Mouse (Mus musculus) limb, embryonic 15.5 days (tissue): Measurements from ENCODE around the gene Copg1. TPM values are rescaled to one million over a fixed set of nuclear protein-coding genes. Genes with fewer than 3 reads are reported as not detected.
A peak's percentile ranks its signal among the peaks of the same experiment; 100 is the strongest.

Source experiments
- ATAC-seq: fragments of 200-750 bp; cut with Nextera tagmentation; 2 replicates; pipeline ENCODE4 v1.8.0; 2017; ENCODE audit warnings: low read depth, moderate TSS enrichment; ENCODE audit not compliant: insufficient number of reproducible peaks, low FRiP score, low TSS enrichment
- H3K27ac ChIP-seq: fragments of 300-500 bp; sonication (generic); 2 replicates; pipeline ENCODE4 v1.5.1; 2015; ENCODE audit warnings: moderate library complexity, mild to moderate bottlenecking, inconsistent platforms
- H3K27me3 ChIP-seq: fragments of 300-500 bp; sonication (generic); 2 replicates; pipeline ENCODE4 v1.6.1; 2015; ENCODE audit warnings: inconsistent platforms
- H3K36me3 ChIP-seq: fragments of 300-500 bp; sonication (generic); 2 replicates; pipeline ENCODE4 v1.6.1; 2015; ENCODE audit warnings: inconsistent platforms
- H3K4me1 ChIP-seq: fragments of 300-500 bp; sonication (generic); 2 replicates; pipeline ENCODE4 v1.6.1; 2015; ENCODE audit warnings: inconsistent platforms
- H3K4me2 ChIP-seq: fragments of 300-500 bp; sonication (generic); 2 replicates; pipeline ENCODE4 v1.6.1; 2015; ENCODE audit warnings: mild to moderate bottlenecking, inconsistent platforms
- H3K4me3 ChIP-seq: fragments of 300-500 bp; sonication (generic); 2 replicates; pipeline ENCODE4 v1.5.1; 2015; ENCODE audit warnings: mild to moderate bottlenecking, inconsistent platforms
- H3K9ac ChIP-seq: fragments of 300-500 bp; sonication (generic); 2 replicates; pipeline ENCODE4 v1.6.1; 2015; ENCODE audit warnings: inconsistent platforms
- H3K9me3 ChIP-seq: fragments of 300-500 bp; sonication (generic); 2 replicates; pipeline ENCODE4 v1.6.1; 2016; ENCODE audit warnings: inconsistent platforms
- WGBS: fragments of 180-500 bp; shearing (Covaris S2); methylation state at CpG from one replicate; pipeline ENCODE4 v1.1.7; 2015; 5-methylcytosine and 5-hydroxymethylcytosine counted together
- polyA plus RNA-seq: library from polyadenylated mRNA; unstranded; fragments of >200 nt; fragmentation: Nextera tagmentation; extraction: Ambion mirVana; gene quantifications from 2 replicates; pipeline ENCODE4 v1.2.1, GENCODE M21; 2015

Copg1 gene
- polyA plus RNA-seq, 1 experiment from 2014 or later, result 183 TPM

DNA sequence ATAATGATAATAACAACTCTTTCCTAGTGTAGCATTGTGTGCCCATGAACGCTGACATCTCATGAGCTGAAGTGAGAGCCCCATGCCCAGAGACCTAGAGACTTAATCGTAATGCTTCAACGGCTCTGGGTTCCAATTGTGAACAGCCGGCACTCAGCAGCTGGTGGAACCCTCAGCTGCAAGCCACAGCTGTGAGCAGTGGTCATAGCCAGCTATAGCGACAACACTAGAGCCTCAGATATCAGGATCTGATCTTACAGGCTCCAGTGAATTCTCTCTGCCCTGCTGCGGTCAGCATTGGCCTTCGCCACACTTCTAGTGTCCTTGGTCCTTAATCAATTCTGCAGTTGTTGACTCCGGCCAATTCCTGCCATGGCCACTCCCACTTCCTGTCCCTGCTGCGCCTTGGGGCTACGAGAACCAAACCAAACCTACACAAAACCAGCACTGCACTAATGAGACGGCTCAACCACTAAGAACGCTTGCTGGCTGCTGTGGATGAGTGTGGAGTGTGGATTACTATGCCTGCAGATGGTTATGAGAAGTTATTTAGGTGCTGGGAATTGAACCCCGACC lies 11.5 kb upstream of the Copg1 start:
- Histone ChIP-seq H3K4me1 (no peaks in the 10 kb centered on the region), H3K27me3 (no peaks in the 10 kb centered on the region), H3K9me3 (no peaks in the 10 kb centered on the region), H3K4me2 (no peak overlapping the region), H3K9ac (no peak overlapping the region), H3K4me3 (no peak overlapping the region), H3K36me3 (no peaks in the 10 kb centered on the region), H3K27ac (no peak overlapping the region)
- ATAC-seq, result no peak
- WGBS, result 61% methylated on average over 13 of the region's 13 CpGs

DNA sequence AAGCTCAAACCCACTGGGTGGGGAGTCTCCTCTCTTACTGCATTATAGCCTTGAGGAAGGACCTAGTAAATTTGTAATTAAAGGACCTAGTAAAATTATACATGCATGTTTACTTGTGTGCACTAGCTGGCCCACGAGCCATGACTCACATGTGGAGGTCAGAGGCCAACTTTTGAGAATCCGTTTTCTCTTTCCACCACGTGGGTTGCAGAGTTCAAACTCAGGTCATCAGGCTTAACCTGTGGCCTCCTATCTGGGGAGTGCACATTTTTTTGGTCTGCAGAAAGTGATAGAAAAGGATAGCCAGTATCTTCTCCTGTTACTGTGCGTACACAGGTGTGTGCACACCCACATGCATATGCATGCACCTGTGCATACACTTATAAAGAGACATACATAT lies 8.6 kb upstream of the Copg1 start:
- Histone ChIP-seq H3K27me3 (no peaks in the 10 kb centered on the region), H3K9ac (no peak overlapping the region), H3K4me3 (no peak overlapping the region), H3K4me1 (no peaks in the 10 kb centered on the region), H3K4me2 (no peak overlapping the region), H3K36me3 (no peaks in the 10 kb centered on the region), H3K9me3 (no peaks in the 10 kb centered on the region), H3K27ac (no peak overlapping the region)
- 30% methylated on average over 4 of the region's 4 CpGs for WGBS
- ATAC-seq, result no peak

DNA sequence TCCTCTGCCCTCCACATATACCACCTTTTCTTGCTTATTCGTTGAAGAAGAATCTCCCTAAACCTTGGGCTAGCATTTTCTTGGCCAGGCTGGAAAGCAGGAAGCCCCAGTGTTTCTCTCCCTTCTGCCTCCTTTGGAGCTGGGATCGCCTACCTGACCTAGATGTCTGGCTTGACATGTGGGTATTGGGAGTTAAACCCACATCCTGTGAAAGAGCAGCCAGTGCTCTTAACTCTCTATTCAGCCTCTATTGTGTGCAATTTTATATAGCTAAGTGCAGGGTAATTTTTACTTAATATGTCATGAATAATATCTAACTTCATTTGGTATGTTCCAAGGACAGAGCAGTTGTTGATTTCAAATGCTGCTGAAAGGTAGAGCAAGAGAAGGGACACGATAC lies 8.0 kb upstream of the Copg1 start:
- no peak for ATAC-seq
- H3K4me2 ChIP-seq, result no peak overlapping the region
- H3K36me3 ChIP-seq, result no peaks in the 10 kb centered on the region
- H3K4me1 ChIP-seq, result no peaks in the 10 kb centered on the region
- H3K27ac ChIP-seq, result no peak overlapping the region
- H3K9me3 ChIP-seq, result no peaks in the 10 kb centered on the region
- no peak overlapping the region for H3K4me3 ChIP-seq
- no peaks in the 10 kb centered on the region for H3K27me3 ChIP-seq
- H3K9ac ChIP-seq, result no peak overlapping the region
- 70% methylated on average over 3 of the region's 3 CpGs for WGBS

DNA sequence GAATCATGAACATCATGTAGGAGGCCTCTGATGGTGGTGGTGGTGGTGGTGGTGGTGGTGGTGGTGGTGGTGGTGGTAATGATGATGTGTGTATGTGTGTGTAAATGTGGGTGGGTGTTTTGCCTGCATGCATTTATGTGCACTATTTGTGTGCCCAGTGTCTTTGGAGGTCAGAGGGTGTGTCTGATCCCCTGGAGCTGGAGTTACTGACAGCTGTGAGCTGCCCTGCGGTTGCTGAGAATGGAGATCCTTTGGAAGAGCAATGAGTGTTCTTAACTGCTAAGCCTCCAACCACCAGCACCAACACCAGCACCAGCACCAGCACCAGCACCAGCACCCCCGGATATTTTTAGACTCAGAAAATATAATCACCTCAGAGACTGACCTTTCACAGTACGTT lies 5.4 kb upstream of the Copg1 start:
- Histone ChIP-seq H3K4me2 (no peak overlapping the region), H3K9ac (no peak overlapping the region), H3K27me3 (no peaks in the 10 kb centered on the region), H3K36me3 (no peaks in the 10 kb centered on the region), H3K4me3 (no peak overlapping the region), H3K27ac (no peak overlapping the region), H3K4me1 (no peaks in the 10 kb centered on the region), H3K9me3 (no peaks in the 10 kb centered on the region)
- WGBS, result 81% methylated on average over 3 of the region's 3 CpGs
- ATAC-seq, result no peak

DNA sequence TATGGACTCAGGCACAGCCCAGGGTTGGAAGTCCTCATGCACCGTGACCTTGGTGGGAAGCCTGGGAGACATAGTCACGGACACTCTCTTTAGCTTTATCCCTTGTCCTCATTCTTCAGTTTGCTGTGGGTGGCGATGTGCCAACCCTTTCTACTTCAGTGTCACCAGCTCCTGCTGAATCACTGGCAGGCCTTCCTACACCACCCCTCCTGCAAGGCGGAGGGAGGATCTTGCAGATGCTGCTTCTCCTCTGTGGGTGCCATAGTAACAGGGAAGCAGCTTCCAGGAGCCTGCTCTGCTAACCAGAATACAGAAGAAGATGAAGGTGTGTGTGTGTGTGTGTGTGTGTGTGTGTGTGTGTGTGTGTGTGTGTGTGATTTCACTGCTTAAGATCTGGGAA lies 4.8 kb upstream of the Copg1 start:
- 69% methylated on average over 4 of the region's 4 CpGs for WGBS
- Histone ChIP-seq H3K4me1 (no peaks in the 10 kb centered on the region), H3K27me3 (no peaks in the 10 kb centered on the region), H3K27ac (no peak overlapping the region), H3K4me3 (no peak overlapping the region), H3K4me2 (no peak overlapping the region), H3K9me3 (no peaks in the 10 kb centered on the region), H3K9ac (no peak overlapping the region), H3K36me3 (no peaks in the 10 kb centered on the region)
- no peak for ATAC-seq

DNA sequence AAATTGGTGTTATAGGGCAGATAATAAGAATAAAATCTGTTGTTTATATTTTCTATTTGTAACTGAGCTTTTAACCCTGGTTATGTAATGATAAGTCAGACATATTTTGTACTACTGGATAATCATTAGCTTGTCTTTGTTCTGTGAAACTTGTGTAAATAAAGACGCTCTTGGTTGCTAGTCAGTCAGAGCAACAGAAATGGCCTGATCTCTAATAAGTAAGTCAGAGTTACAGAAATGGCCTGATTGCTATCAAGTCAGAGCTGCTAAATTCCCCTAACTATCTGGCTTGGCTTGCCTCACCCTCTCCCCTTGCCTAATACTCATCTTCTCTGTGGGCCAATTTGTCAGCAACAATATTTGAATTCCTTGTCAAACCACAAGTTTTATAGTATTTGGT lies 893 bp upstream of the Copg1 start:
- no peak overlapping the region for H3K27ac ChIP-seq
- H3K9me3 ChIP-seq, result no peaks in the 10 kb centered on the region
- H3K9ac ChIP-seq, result no peak overlapping the region
- no peaks in the 10 kb centered on the region for H3K27me3 ChIP-seq
- no peak overlapping the region for H3K4me2 ChIP-seq
- ATAC-seq, result no peak
- H3K4me3 ChIP-seq, result no peak overlapping the region
- H3K4me1 ChIP-seq, result peaks cover 8% of the 10 kb centered on the region
- WGBS, result 95% methylated on average over 1 of the region's 1 CpGs
- H3K36me3 ChIP-seq, result peaks cover 27% of the 10 kb centered on the region

DNA sequence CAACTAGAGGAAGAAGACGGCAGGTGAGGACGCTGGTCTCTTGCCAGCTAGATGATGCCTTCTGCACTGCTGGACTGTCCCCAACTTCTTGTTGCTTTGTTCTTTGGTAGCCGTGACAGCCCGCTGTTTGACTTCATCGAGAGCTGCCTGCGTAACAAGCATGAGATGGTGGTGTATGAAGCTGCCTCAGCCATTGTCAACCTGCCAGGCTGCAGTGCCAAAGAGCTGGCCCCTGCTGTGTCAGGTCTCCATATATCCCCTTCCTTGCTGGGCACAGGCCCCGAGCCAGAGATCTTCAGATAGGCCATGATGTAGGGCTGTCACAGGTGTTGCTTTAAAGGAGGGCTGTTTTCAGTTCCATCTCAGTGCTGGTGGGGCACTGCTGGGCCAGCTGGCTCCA lies 6.3 kb downstream of the Copg1 start:
- no peaks in the 10 kb centered on the region for H3K9me3 ChIP-seq
- H3K27me3 ChIP-seq, result no peaks in the 10 kb centered on the region
- 98% methylated on average over 7 of the region's 7 CpGs for WGBS
- no peak overlapping the region for H3K9ac ChIP-seq
- H3K4me2 ChIP-seq, result no peak overlapping the region
- peaks cover 97% of the 10 kb centered on the region for H3K36me3 ChIP-seq
- no peak overlapping the region for H3K27ac ChIP-seq
- no peak overlapping the region for H3K4me3 ChIP-seq
- no peak for ATAC-seq
- peaks cover 2% of the 10 kb centered on the region for H3K4me1 ChIP-seq

DNA sequence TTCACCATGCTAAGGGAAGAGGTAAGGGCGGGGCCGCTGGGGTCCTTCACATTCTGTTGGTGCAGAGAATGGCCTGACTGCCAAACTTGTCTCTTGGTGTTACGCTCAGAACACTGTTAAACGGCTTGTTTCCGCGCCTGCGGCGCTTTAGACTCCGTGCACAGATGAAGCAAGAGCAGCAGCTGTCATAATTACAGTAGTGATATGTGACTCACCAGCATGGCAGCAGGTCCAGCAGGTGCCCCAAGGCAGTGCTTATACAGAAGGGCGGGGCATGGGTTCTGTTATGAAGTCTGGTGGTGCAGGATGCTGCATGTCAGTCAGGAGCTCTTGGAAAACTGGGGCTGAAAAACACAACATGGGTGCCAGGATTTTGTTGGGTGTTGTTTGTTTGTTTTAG lies 10.4 kb downstream of the Copg1 start:
- Histone ChIP-seq H3K36me3 (peaks cover 97% of the 10 kb centered on the region), H3K9me3 (no peaks in the 10 kb centered on the region), H3K9ac (no peak overlapping the region), H3K4me1 (no peaks in the 10 kb centered on the region), H3K4me2 (no peak overlapping the region), H3K27me3 (no peaks in the 10 kb centered on the region), H3K27ac (no peak overlapping the region), H3K4me3 (no peak overlapping the region)
- no peak for ATAC-seq
- WGBS, result 86% methylated on average over 10 of the region's 10 CpGs

DNA sequence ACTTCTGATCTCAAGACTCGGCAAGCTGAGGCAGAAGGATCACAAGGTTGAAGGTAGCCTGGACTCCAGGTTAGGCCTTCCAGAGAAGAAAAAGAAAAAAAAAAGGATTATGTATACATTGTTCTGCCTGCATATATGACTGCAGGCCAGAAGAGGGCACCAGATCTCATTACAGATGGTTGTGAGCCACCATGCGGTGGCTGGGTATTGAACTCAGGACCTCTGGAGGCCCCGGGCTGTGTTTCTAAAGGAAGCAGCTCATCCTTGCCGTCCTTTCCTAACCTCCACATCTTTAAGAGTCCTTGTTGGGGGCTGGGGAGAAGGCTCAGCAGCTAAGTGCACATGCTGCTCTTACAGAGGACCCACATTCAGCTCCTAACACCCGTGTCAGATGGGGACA lies 19.0 kb downstream of the Copg1 start:
- WGBS, result 64% methylated on average over 5 of the region's 5 CpGs
- no peak overlapping the region for H3K27ac ChIP-seq
- no peak overlapping the region for H3K9ac ChIP-seq
- no peaks in the 10 kb centered on the region for H3K4me1 ChIP-seq
- no peak overlapping the region for H3K4me3 ChIP-seq
- H3K9me3 ChIP-seq, result no peaks in the 10 kb centered on the region
- no peak for ATAC-seq
- peaks cover 98% of the 10 kb centered on the region for H3K36me3 ChIP-seq
- no peak overlapping the region for H3K4me2 ChIP-seq
- H3K27me3 ChIP-seq, result no peaks in the 10 kb centered on the region

DNA sequence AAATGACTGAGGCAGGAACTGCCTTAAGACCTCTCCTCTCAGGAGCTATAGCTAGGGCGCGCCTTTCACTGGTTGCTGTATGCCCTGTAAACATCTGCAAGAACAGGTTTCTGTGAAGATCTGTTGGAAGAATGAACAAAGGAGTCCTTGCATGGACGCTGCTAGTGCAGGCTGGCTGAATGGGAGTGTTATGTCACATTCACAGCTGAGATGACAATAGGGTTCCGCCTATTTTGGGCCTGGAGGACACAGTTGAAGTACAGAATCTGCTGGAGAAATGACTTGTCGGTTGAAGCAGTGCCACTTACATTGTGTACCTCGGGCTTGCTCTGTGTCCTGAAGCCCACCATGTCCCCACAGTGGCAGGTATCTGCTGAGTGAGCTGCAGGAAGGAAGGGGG lies 21.6 kb downstream of the Copg1 start:
- WGBS, result 88% methylated on average over 6 of the region's 6 CpGs
- Histone ChIP-seq H3K27ac (no peak overlapping the region), H3K4me2 (no peak overlapping the region), H3K36me3 (peaks cover 90% of the 10 kb centered on the region), H3K4me1 (peaks cover 3% of the 10 kb centered on the region; the same call in 1 of the 2 replicates), H3K4me3 (no peak overlapping the region), H3K27me3 (no peaks in the 10 kb centered on the region), H3K9ac (no peak overlapping the region), H3K9me3 (no peaks in the 10 kb centered on the region)
- no peak for ATAC-seq

DNA sequence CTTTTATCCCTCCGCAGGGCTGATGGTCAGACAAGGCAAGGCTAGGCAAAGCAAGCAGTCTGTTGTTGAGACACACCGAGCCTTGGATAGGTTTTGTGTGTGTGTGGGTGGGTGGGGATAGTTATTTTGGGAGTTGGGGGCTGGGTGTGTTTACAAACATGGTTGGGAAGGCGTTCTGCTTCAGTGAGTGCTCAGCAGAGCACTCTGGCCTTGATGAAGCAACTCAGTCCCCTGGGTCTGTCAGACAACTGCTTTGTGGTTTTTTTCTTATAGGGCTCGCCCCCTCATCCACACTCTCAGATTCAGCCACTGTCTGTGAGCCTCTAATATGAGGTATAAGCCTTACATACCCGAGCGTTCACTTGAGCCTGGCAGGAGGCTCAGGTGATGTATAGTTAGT lies 23.9 kb downstream of the Copg1 start:
- 84% methylated on average over 6 of the region's 6 CpGs for WGBS

DNA sequence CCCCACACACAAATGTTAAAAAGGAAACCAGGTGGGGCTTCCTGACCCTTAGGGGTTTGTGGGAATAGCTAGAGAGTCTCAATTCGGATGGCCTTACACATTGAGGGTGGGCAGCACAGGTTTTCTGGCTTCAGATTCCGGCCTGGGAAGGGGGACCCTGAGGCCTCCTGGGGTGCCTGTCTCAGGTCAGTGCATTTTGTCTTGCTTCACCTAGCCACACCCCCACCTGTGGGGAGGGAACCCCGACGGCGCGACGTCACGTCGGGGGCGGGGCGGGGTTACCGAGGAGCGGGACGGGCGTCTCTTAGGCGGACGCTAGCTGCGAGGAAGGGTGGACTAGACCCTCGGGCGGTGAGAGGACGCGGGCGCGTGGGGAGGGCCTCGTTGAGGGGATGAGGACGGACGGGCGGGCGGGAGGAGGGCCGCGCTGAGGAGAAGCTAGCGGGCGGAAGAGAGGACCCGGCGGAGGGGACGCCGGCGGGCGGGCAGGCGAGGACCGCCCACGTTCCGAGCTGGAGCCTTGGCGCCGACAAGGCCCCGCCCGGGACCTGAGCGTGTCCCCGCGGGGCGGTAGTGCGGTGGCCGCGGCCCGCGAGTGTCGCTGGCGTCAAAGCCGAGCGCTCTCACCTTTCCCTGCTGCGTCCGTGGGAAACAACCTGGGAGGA lies 26.2 kb downstream of the Copg1 start, which contains the start of gene Hmces:
Hmces (plus strand) TSS at position 275 of the 665 bp plus-strand sequence.
- H3K27ac ChIP-seq, result peak within 1 kb of the TSS; percentile 90
- H3K9ac ChIP-seq, result peak within 1 kb of the TSS; percentile 59
- H3K4me1 ChIP-seq, result peaks cover 13% of the 10 kb centered on the region
- WGBS, result under 1% methylated on average over 62 of the region's 62 CpGs
- H3K36me3 ChIP-seq, result peaks cover 70% of the 10 kb centered on the region
- H3K9me3 ChIP-seq, result no peaks in the 10 kb centered on the region
- H3K4me3 ChIP-seq, result peak within 1 kb of the TSS; percentile 65
- peak; percentile 85 for ATAC-seq
- no peaks in the 10 kb centered on the region for H3K27me3 ChIP-seq
- peak within 1 kb of the TSS; percentile 68 for H3K4me2 ChIP-seq

More for the DNA sequence above, 23.9 kb downstream of the Copg1 start:
- H3K4me3 ChIP-seq, result no peak overlapping the region
- H3K9me3 ChIP-seq, result no peaks in the 10 kb centered on the region
- H3K27ac ChIP-seq, result no peak overlapping the region
- peaks cover 13% of the 10 kb centered on the region for H3K4me1 ChIP-seq
- peaks cover 72% of the 10 kb centered on the region for H3K36me3 ChIP-seq
- H3K9ac ChIP-seq, result no peak overlapping the region
- no peak overlapping the region for H3K4me2 ChIP-seq
- H3K27me3 ChIP-seq, result no peaks in the 10 kb centered on the region
- no peak for ATAC-seq
